Comparison of ENCODE assay signal across 14 mouse cellular contexts in genomic region chr16:92822676-92823075, GRCm38 (mm10). TPM values are rescaled to one million over a fixed set of nuclear protein-coding genes. Genes with fewer than 3 reads are reported as not detected.
DNase-seq lines count a peak whose midpoint lies in the region; ATAC-seq lines count a peak whose summit lies in the region.
"Had no signal": no experiment of that assay in that cellular context is flagged by ENCODE, and none has a peak within 500 bp of the region (broad histone marks: within the 10 kb centered on the region; RNA-seq: fewer than 3 reads in every experiment).

No protein-coding gene starts in this region.

- H3K4me3 ChIP-seq in heart, embryonic 12.5 days, result no peak overlapping the region
- H3K4me3 ChIP-seq in heart, embryonic 10.5 days, result no peak overlapping the region
- H3K4me3 ChIP-seq in megakaryocyte, embryonic 14.5 days (replicated peaks), result peak overlapping the region; percentile 95
- peak overlapping the region; percentile 70 for H3K4me3 ChIP-seq in liver, embryonic 12.5 days
- no peak overlapping the region for H3K4me3 ChIP-seq in neural tube, embryonic 15.5 days (replicated peaks)
- H3K4me3 ChIP-seq: hindbrain, embryonic 15.5 days; limb, embryonic 13.5 days had no signal

- ATAC-seq in heart, embryonic 12.5 days (ENCODE audit: insufficient number of reproducible peaks, low FRiP score), result no peak
- ATAC-seq in megakaryocyte, adult 5-6 weeks (ENCODE audit: poor library complexity, severe bottlenecking), result no peak
- ATAC-seq in liver, embryonic 12.5 days, result no peak
- ATAC-seq in neural tube, embryonic 15.5 days (ENCODE audit: low FRiP score), result no peak
- ATAC-seq: activated CD4-positive, CD25-positive, alpha-beta regulatory T cell, adult 4 months had no signal

- no peak for DNase-seq in heart, embryonic 10.5 days (ENCODE audit: low spot score)
- no peak for DNase-seq in gastrocnemius, postnatal 25 days
- no peak for DNase-seq in gastrocnemius, postnatal 10 days
- DNase-seq: kidney, adult 18-20 months; lung, postnatal 10 days had no signal

- H3K36me3 ChIP-seq in heart, embryonic 12.5 days, result no peaks in the 10 kb centered on the region
- no peaks in the 10 kb centered on the region for H3K36me3 ChIP-seq in heart, embryonic 10.5 days
- H3K36me3 ChIP-seq in megakaryocyte, embryonic 14.5 days (replicated peaks; ENCODE audit: low read length), result peaks cover 63% of the 10 kb centered on the region
- H3K36me3 ChIP-seq in liver, embryonic 12.5 days, result peaks cover 23% of the 10 kb centered on the region
- no peaks in the 10 kb centered on the region for H3K36me3 ChIP-seq in neural tube, embryonic 15.5 days
- H3K36me3 ChIP-seq: hindbrain, embryonic 15.5 days; limb, embryonic 13.5 days had no signal

- H3K27ac ChIP-seq in heart, embryonic 12.5 days (ENCODE audit: poor library complexity, severe bottlenecking), result no peak overlapping the region
- no peak overlapping the region for H3K27ac ChIP-seq in heart, embryonic 10.5 days
- H3K27ac ChIP-seq in liver, embryonic 12.5 days, result peak overlapping the region; percentile 95
- no peak overlapping the region for H3K27ac ChIP-seq in neural tube, embryonic 15.5 days (replicated peaks)
- H3K27ac ChIP-seq: hindbrain, embryonic 15.5 days; limb, embryonic 13.5 days had no signal

- H3K4me1 ChIP-seq in heart, embryonic 12.5 days (replicated peaks), result peaks cover 21% of the 10 kb centered on the region
- peaks cover 30% of the 10 kb centered on the region for H3K4me1 ChIP-seq in heart, embryonic 10.5 days
- H3K4me1 ChIP-seq in megakaryocyte, embryonic 14.5 days, result peaks cover 83% of the 10 kb centered on the region
- H3K4me1 ChIP-seq in liver, embryonic 12.5 days, result peaks cover 84% of the 10 kb centered on the region
- H3K4me1 ChIP-seq in neural tube, embryonic 15.5 days, result peaks cover 14% of the 10 kb centered on the region; the same call in 1 of the 2 replicates

- no peaks in the 10 kb centered on the region for H3K9me3 ChIP-seq in heart, embryonic 12.5 days (replicated peaks)
- H3K9me3 ChIP-seq in heart, embryonic 10.5 days, result no peaks in the 10 kb centered on the region
- H3K9me3 ChIP-seq in megakaryocyte, embryonic 14.5 days, result no peaks in the 10 kb centered on the region
- no peaks in the 10 kb centered on the region for H3K9me3 ChIP-seq in liver, embryonic 12.5 days (replicated peaks)
- no peaks in the 10 kb centered on the region for H3K9me3 ChIP-seq in neural tube, embryonic 15.5 days (replicated peaks)
- H3K9me3 ChIP-seq: hindbrain, embryonic 15.5 days; limb, embryonic 13.5 days had no signal

- WGBS in heart, embryonic 12.5 days, result 74% methylated on average over 12 of the region's 12 CpGs
- WGBS in heart, embryonic 10.5 days, result 79% methylated on average over 12 of the region's 12 CpGs
- 68% methylated on average over 12 of the region's 12 CpGs for WGBS in liver, embryonic 12.5 days (ENCODE audit: insufficient replicate concordance)
- WGBS in neural tube, embryonic 15.5 days, result 73% methylated on average over 12 of the region's 12 CpGs

- peaks cover 81% of the 10 kb centered on the region for H3K27me3 ChIP-seq in heart, embryonic 12.5 days (replicated peaks)
- H3K27me3 ChIP-seq in heart, embryonic 10.5 days (ENCODE audit: insufficient read depth, poor library complexity, severe bottlenecking), result peaks cover 93% of the 10 kb centered on the region
- H3K27me3 ChIP-seq in megakaryocyte, embryonic 14.5 days (replicated peaks), result no peaks in the 10 kb centered on the region
- H3K27me3 ChIP-seq in liver, embryonic 12.5 days (replicated peaks), result no peaks in the 10 kb centered on the region
- 0 out of 2 replicates have a peak, but pooled peaks cover 4% of the 10 kb centered on the region for H3K27me3 ChIP-seq in neural tube, embryonic 15.5 days (replicated peaks)
- H3K27me3 ChIP-seq: hindbrain, embryonic 15.5 days had no signal

- no peak overlapping the region for H3K9ac ChIP-seq in heart, embryonic 12.5 days
- peak overlapping the region; percentile 81 for H3K9ac ChIP-seq in liver, embryonic 12.5 days
- H3K9ac ChIP-seq in neural tube, embryonic 15.5 days (replicated peaks), result no peak overlapping the region
- H3K9ac ChIP-seq: hindbrain, embryonic 15.5 days; limb, embryonic 13.5 days had no signal

- H3K4me2 ChIP-seq in heart, embryonic 12.5 days, result peak overlapping the region; percentile 25; the same call in 1 of the 2 replicates
- H3K4me2 ChIP-seq in liver, embryonic 12.5 days, result peak overlapping the region; percentile 79
- no peak overlapping the region for H3K4me2 ChIP-seq in neural tube, embryonic 15.5 days
- H3K4me2 ChIP-seq: hindbrain, embryonic 15.5 days; midbrain, embryonic 11.5 days had no signal

RNA-seq across cellular contexts. Expression of gene Runx1, which starts 3.3 kb away (rescaled TPM):
- polyA plus RNA-seq in heart, embryonic 12.5 days (2016; fragmentation: Nextera tagmentation; extraction: Ambion mirVana), result 1.3 and 1.5 TPM in 2 replicates
- polyA plus RNA-seq in heart, embryonic 10.5 days (2016; fragmentation: Nextera tagmentation; extraction: Ambion mirVana), result 1.0 and 2.5 TPM in 2 replicates
- 322 and 895 TPM in 2 replicates for polyA plus RNA-seq in megakaryocyte, embryonic 14.5 days (2012; ENCODE audit: insufficient read depth, low replicate concordance)
- 93.4 and 112 TPM in 2 replicates for total RNA-seq in megakaryocyte, adult 5-6 weeks (2015)
- 44.7 and 61.5 TPM in 2 replicates for total RNA-seq in megakaryocyte, adult 5-6 weeks (2017)
- polyA plus RNA-seq in liver, embryonic 12.5 days (2016; fragmentation: Nextera tagmentation; extraction: Ambion mirVana), result 11.7 and 13.5 TPM in 2 replicates
- 2.9 and 12.2 TPM in 2 replicates for polyA plus RNA-seq in neural tube, embryonic 15.5 days (2015; fragmentation: Nextera tagmentation; extraction: Ambion mirVana)
- 1 to 10 TPM; 2.5 to 2.9 TPM for total RNA-seq in gastrocnemius, postnatal 25 days (2021)
- total RNA-seq in gastrocnemius, postnatal 10 days (2021), result 10 to 100 TPM in 1 of 2 experiments, 1 to 10 TPM in 1; 8.8 to 14.8 TPM

Comparison
In these comparisons a context has a peak if more than half of its experiments do, and no peak if none do; other contexts are left out.
1. H3K4me3 ChIP-seq: peak in megakaryocyte, embryonic 14.5 days (single experiment) and liver, embryonic 12.5 days (single experiment); none in heart, embryonic 12.5 days (single experiment), heart, embryonic 10.5 days (single experiment) and neural tube, embryonic 15.5 days (single experiment).
2. RNA of gene Runx1, which starts 3.3 kb away (polyA plus RNA-seq): 322 to 895 TPM in megakaryocyte, embryonic 14.5 days; 11.7 to 13.5 TPM in liver, embryonic 12.5 days, 2.9 to 12.2 TPM in neural tube, embryonic 15.5 days, 1.0 to 2.5 TPM in heart, embryonic 10.5 days and 1.3 to 1.5 TPM in heart, embryonic 12.5 days; every median in the first group is over 10 times any median in the second.